22 mouse cellular contexts compared by ENCODE assay signal in genomic region chr11:106662634-106663407, GRCm38 (mm10). TPM values are rescaled to one million over a fixed set of nuclear protein-coding genes. Genes with fewer than 3 reads are reported as not detected.
DNase-seq lines count a peak whose midpoint lies in the region; ATAC-seq and TF ChIP-seq lines count a peak whose summit lies in the region.
"Had no signal": no experiment of that assay in that cellular context is flagged by ENCODE, and none has a peak within 500 bp of the region (broad histone marks: within the 10 kb centered on the region; RNA-seq: fewer than 3 reads in every experiment).

No protein-coding gene starts in this region.

- ATAC-seq in CD4-positive, CD25-positive, alpha-beta regulatory T cell, adult 4 months: no peak
- ATAC-seq in heart, embryonic 16.5 days (replicated peaks; ENCODE audit: extremely low read depth, insufficient read depth, low FRiP score): no peak
- no peak for ATAC-seq in heart, embryonic 12.5 days (ENCODE audit: insufficient number of reproducible peaks, low FRiP score)
- no peak for ATAC-seq in lung, postnatal 0 days
- ATAC-seq in hindbrain, postnatal 0 days: no peak
- ATAC-seq: activated CD4-positive, CD25-positive, alpha-beta regulatory T cell, adult 4 months; forebrain, postnatal 0 days; midbrain, embryonic 16.5 days had no signal

- DNase-seq in CD4-positive, CD25-positive, alpha-beta regulatory T cell, adult 2 months (ENCODE audit: low read depth, low spot score): peak; percentile 53
- DNase-seq in lung, postnatal 0 days (ENCODE audit: low spot score): no peak
- DNase-seq in lung, postnatal 4 days: no peak
- no peak for DNase-seq in hindbrain, postnatal 0 days (ENCODE audit: low spot score)
- DNase-seq: adrenal gland, adult 8-10 months; cerebellum, adult 18-20 months; cerebellum, postnatal 14 days; forebrain, postnatal 0 days; gastrocnemius, postnatal 36 days; kidney, adult 11 months; left cerebral cortex, postnatal 4 days; thymus, adult 2 months had no signal

- H3K27ac ChIP-seq in heart, embryonic 16.5 days (ENCODE audit: low read length): peak overlapping the region; percentile 44
- no peak overlapping the region for H3K27ac ChIP-seq in heart, embryonic 12.5 days (ENCODE audit: poor library complexity, severe bottlenecking)
- H3K27ac ChIP-seq in lung, postnatal 0 days (ENCODE audit: low read length): peak overlapping the region; percentile 83; the same call in 1 of the 2 replicates
- 0 out of 2 replicates have a peak overlapping the region, but pooled peaks have one; percentile 18 for H3K27ac ChIP-seq in small intestine, adult 2 months (ENCODE audit: insufficient read depth, low read depth, low read length)
- H3K27ac ChIP-seq in hindbrain, postnatal 0 days: no peak overlapping the region
- H3K27ac ChIP-seq: embryonic facial prominence, embryonic 12.5 days had no signal

- H3K9ac ChIP-seq in heart, embryonic 16.5 days (ENCODE audit: low read length): no peak overlapping the region
- no peak overlapping the region for H3K9ac ChIP-seq in heart, embryonic 12.5 days
- no peak overlapping the region for H3K9ac ChIP-seq in lung, postnatal 0 days (replicated peaks; ENCODE audit: low read depth)
- H3K9ac ChIP-seq in hindbrain, postnatal 0 days (replicated peaks; ENCODE audit: low read length): no peak overlapping the region
- H3K9ac ChIP-seq: embryonic facial prominence, embryonic 12.5 days; forebrain, postnatal 0 days; limb, embryonic 15.5 days had no signal

- 85% methylated on average over 9 of the region's 11 CpGs for WGBS in heart, embryonic 16.5 days
- WGBS in heart, embryonic 12.5 days: 86% methylated on average over 10 of the region's 11 CpGs
- WGBS in lung, postnatal 0 days: 72% methylated on average over 10 of the region's 11 CpGs
- 83% methylated on average over 10 of the region's 11 CpGs for WGBS in small intestine, adult 2 months
- 90% methylated on average over 10 of the region's 11 CpGs for WGBS in hindbrain, postnatal 0 days

- H3K9me3 ChIP-seq in heart, embryonic 16.5 days (replicated peaks; ENCODE audit: control insufficient read depth, low read length): no peaks in the 10 kb centered on the region
- no peaks in the 10 kb centered on the region for H3K9me3 ChIP-seq in heart, embryonic 12.5 days (replicated peaks)
- H3K9me3 ChIP-seq in lung, postnatal 0 days (ENCODE audit: low read length): no peaks in the 10 kb centered on the region
- no peaks in the 10 kb centered on the region for H3K9me3 ChIP-seq in hindbrain, postnatal 0 days (ENCODE audit: low read length)
- H3K9me3 ChIP-seq: embryonic facial prominence, embryonic 12.5 days; limb, embryonic 15.5 days; midbrain, embryonic 10.5 days had no signal

- TF ChIP-seq POLR2A in small intestine, adult 2 months (IDR thresholded peaks at IDR 0.05; ENCODE audit: low read depth, low read length): no peak

- no peaks in the 10 kb centered on the region for H3K27me3 ChIP-seq in heart, embryonic 16.5 days (ENCODE audit: control insufficient read depth, insufficient read depth, low read length)
- no peaks in the 10 kb centered on the region for H3K27me3 ChIP-seq in heart, embryonic 12.5 days (replicated peaks)
- no peaks in the 10 kb centered on the region for H3K27me3 ChIP-seq in lung, postnatal 0 days (replicated peaks; ENCODE audit: insufficient read depth, low read length)
- H3K27me3 ChIP-seq in small intestine, adult 2 months (ENCODE audit: control insufficient read depth, insufficient read depth, low read length): no peaks in the 10 kb centered on the region
- H3K27me3 ChIP-seq in hindbrain, postnatal 0 days (ENCODE audit: insufficient read depth, low read length): no peaks in the 10 kb centered on the region
- H3K27me3 ChIP-seq: embryonic facial prominence, embryonic 12.5 days; limb, embryonic 15.5 days had no signal

- H3K36me3 ChIP-seq in heart, embryonic 16.5 days (ENCODE audit: control insufficient read depth, insufficient read depth): no peaks in the 10 kb centered on the region
- no peaks in the 10 kb centered on the region; the same call in 1 of the 2 replicates for H3K36me3 ChIP-seq in heart, embryonic 12.5 days
- no peaks in the 10 kb centered on the region for H3K36me3 ChIP-seq in lung, postnatal 0 days (ENCODE audit: insufficient read depth, low read length)
- H3K36me3 ChIP-seq in small intestine, adult 2 months (ENCODE audit: control insufficient read depth, insufficient read depth, low read length): no peaks in the 10 kb centered on the region
- H3K36me3 ChIP-seq in hindbrain, postnatal 0 days (ENCODE audit: insufficient read depth, low read length): no peaks in the 10 kb centered on the region
- H3K36me3 ChIP-seq: embryonic facial prominence, embryonic 12.5 days; limb, embryonic 15.5 days; midbrain, embryonic 10.5 days had no signal

- no peak overlapping the region for H3K4me3 ChIP-seq in heart, embryonic 16.5 days (ENCODE audit: low read length)
- no peak overlapping the region for H3K4me3 ChIP-seq in heart, embryonic 12.5 days
- H3K4me3 ChIP-seq in lung, postnatal 0 days (ENCODE audit: low read depth, low read length): no peak overlapping the region
- no peak overlapping the region for H3K4me3 ChIP-seq in small intestine, adult 2 months (ENCODE audit: low read depth, low read length)
- H3K4me3 ChIP-seq in hindbrain, postnatal 0 days (ENCODE audit: low read length): no peak overlapping the region
- H3K4me3 ChIP-seq: embryonic facial prominence, embryonic 12.5 days; limb, embryonic 15.5 days; midbrain, embryonic 10.5 days; myocyte had no signal

- no peak for TF ChIP-seq CTCF in lung, postnatal 0 days (IDR thresholded peaks at IDR 0.05)
- no peak for TF ChIP-seq CTCF in small intestine, adult 2 months (IDR thresholded peaks at IDR 0.05; ENCODE audit: extremely low read depth, insufficient read length, insufficient replicate concordance, low read depth, low read length)
- TF ChIP-seq CTCF in hindbrain, postnatal 0 days (IDR thresholded peaks at IDR 0.05; ENCODE audit: low read depth): no peak

- no peak for TF ChIP-seq EP300 in lung, postnatal 0 days (IDR thresholded peaks at IDR 0.05)

- H3K4me1 ChIP-seq in heart, embryonic 16.5 days (ENCODE audit: control insufficient read depth, insufficient read depth, low read length): peaks cover 30% of the 10 kb centered on the region
- H3K4me1 ChIP-seq in heart, embryonic 12.5 days (replicated peaks): peaks cover 42% of the 10 kb centered on the region
- H3K4me1 ChIP-seq in lung, postnatal 0 days (ENCODE audit: insufficient read depth, low read depth, low read length): peaks cover 18% of the 10 kb centered on the region; the same call in 1 of the 2 replicates
- H3K4me1 ChIP-seq in small intestine, adult 2 months (ENCODE audit: control insufficient read depth, insufficient read depth, insufficient read length, low read length): peaks cover 22% of the 10 kb centered on the region
- H3K4me1 ChIP-seq in hindbrain, postnatal 0 days (ENCODE audit: insufficient read depth, low read length): peaks cover 8% of the 10 kb centered on the region; the same call in 1 of the 2 replicates

- H3K4me2 ChIP-seq in heart, embryonic 16.5 days (ENCODE audit: low read depth, low read length): no peak overlapping the region
- H3K4me2 ChIP-seq in heart, embryonic 12.5 days: no peak overlapping the region
- no peak overlapping the region for H3K4me2 ChIP-seq in lung, postnatal 0 days (replicated peaks; ENCODE audit: low read depth, low read length)
- no peak overlapping the region for H3K4me2 ChIP-seq in hindbrain, postnatal 0 days (ENCODE audit: low read depth, low read length)
- H3K4me2 ChIP-seq: embryonic facial prominence, embryonic 12.5 days; limb, embryonic 15.5 days had no signal

RNA-seq across cellular contexts. Expression of gene Tex2, which starts 49.6 kb away (rescaled TPM):
- 10 to 100 TPM; 27.1 to 28.7 TPM for polyA plus RNA-seq in CD4-positive, CD25-positive, alpha-beta regulatory T cell, adult 4 months (2017; shearing (Covaris generic))
- polyA plus RNA-seq in heart, embryonic 16.5 days (2015; fragmentation: Nextera tagmentation; extraction: Ambion mirVana): 14.2 and 15.0 TPM in 2 replicates
- polyA plus RNA-seq in heart, embryonic 12.5 days (2016; fragmentation: Nextera tagmentation; extraction: Ambion mirVana): 19.8 and 20.2 TPM in 2 replicates
- polyA plus RNA-seq in lung, postnatal 0 days (2015; fragmentation: Nextera tagmentation; extraction: Ambion mirVana): 8.9 and 9.6 TPM in 2 replicates
- 7.9 and 9.7 TPM in 2 replicates for polyA plus RNA-seq in small intestine, adult 2 months (2012; rRNA removed)
- 46.2 and 60.5 TPM in 2 replicates for total RNA-seq in hindbrain, postnatal 0 days (2014; rRNA removed)
- polyA plus RNA-seq in hindbrain, postnatal 0 days (2015; fragmentation: Nextera tagmentation; extraction: Ambion mirVana): 30.0 and 30.8 TPM in 2 replicates

Comparison
In these comparisons a context has a peak if more than half of its experiments do, and no peak if none do; other contexts are left out.
1. H3K27ac ChIP-seq: peak in heart, embryonic 16.5 days (single experiment), lung, postnatal 0 days (single experiment) and small intestine, adult 2 months (single experiment); none in heart, embryonic 12.5 days (single experiment) and hindbrain, postnatal 0 days (single experiment).